Mouse (Mus musculus): ENCODE data around the gene Sash1. TPM values are rescaled to one million over a fixed set of nuclear protein-coding genes. Genes with fewer than 3 reads are reported as not detected.

The Sash1 gene
- polyA plus RNA-seq, 1 experiment = 4.8 TPM

- Histone ChIP-seq H3K27me3 (ENCODE audit: control insufficient read depth, insufficient read depth, low read length) (no peaks in the 10 kb centered on the region), H3K4me1 (replicated peaks; ENCODE audit: control insufficient read depth, insufficient read depth, low read length) (no peaks in the 10 kb centered on the region), H3K36me3 (ENCODE audit: control insufficient read depth, insufficient read depth, low read length) (no peaks in the 10 kb centered on the region), H3K4me3 (ENCODE audit: control insufficient read depth, insufficient read depth, low read length) (no peak overlapping the region), H3K27ac (ENCODE audit: control insufficient read depth, insufficient read depth, low read length) (no peak overlapping the region)
- no peak for TF ChIP-seq POLR2A (IDR thresholded peaks at IDR 0.05; ENCODE audit: control insufficient read depth, extremely low read depth, insufficient read depth, low read length, poor library complexity)
- TF ChIP-seq CTCF (IDR thresholded peaks at IDR 0.05; ENCODE audit: borderline replicate concordance, control insufficient read depth, extremely low read depth, insufficient read depth, low read length, poor library complexity) = no peak
- WGBS = 78% methylated on average over 3 of the region's 3 CpGs
- no peak for DNase-seq
Measured at GRCm38 (mm10) chr10:8870368-8870767, 15.5 kb downstream of the Sash1 start.

DNA sequence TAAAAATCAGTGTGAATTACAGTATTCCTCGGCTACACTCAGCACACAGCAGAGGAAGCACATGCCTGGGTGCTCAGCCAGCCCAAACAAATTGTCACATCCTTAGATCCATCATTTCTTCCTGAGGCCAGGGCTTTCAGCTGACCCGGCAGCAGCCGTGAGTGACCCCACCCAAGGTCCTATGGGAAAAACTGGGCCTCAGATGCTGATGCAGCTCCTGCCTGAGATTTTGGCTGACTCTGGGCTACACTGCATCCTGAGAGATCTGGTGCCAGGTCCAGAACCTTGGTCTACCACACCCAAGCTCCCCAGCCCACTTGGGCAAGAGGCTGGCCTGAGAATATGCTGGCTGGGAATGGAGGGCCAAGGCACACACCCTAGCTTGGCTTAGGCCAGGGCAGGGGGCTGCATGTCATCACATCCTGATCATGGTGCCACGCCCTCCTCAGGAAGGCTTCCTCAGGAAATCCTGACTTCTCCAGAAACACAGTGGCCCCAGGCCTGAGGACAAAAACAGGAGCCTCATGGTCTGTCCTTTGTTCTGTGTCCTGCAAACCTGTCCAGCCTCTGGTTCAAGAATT is 19.7 kb downstream of the Sash1 start:
- Histone ChIP-seq H3K27ac (ENCODE audit: control insufficient read depth, insufficient read depth, low read length) (no peak overlapping the region), H3K36me3 (ENCODE audit: control insufficient read depth, insufficient read depth, low read length) (no peaks in the 10 kb centered on the region), H3K4me1 (replicated peaks; ENCODE audit: control insufficient read depth, insufficient read depth, low read length) (no peaks in the 10 kb centered on the region), H3K4me3 (ENCODE audit: control insufficient read depth, insufficient read depth, low read length) (no peak overlapping the region), H3K27me3 (ENCODE audit: control insufficient read depth, insufficient read depth, low read length) (no peaks in the 10 kb centered on the region)
- no peak for TF ChIP-seq CTCF (IDR thresholded peaks at IDR 0.05; ENCODE audit: borderline replicate concordance, control insufficient read depth, extremely low read depth, insufficient read depth, low read length, poor library complexity)
- no peak for TF ChIP-seq POLR2A (IDR thresholded peaks at IDR 0.05; ENCODE audit: control insufficient read depth, extremely low read depth, insufficient read depth, low read length, poor library complexity)
- DNase-seq = no peak
- 87% methylated on average over 4 of the region's 4 CpGs for WGBS

- no peaks in the 10 kb centered on the region for H3K36me3 ChIP-seq (ENCODE audit: control insufficient read depth, insufficient read depth, low read length)
- H3K27ac ChIP-seq (ENCODE audit: control insufficient read depth, insufficient read depth, low read length) = no peak overlapping the region
- H3K4me1 ChIP-seq (replicated peaks; ENCODE audit: control insufficient read depth, insufficient read depth, low read length) = no peaks in the 10 kb centered on the region; the same call in 1 of the 2 replicates
- no peaks in the 10 kb centered on the region for H3K27me3 ChIP-seq (ENCODE audit: control insufficient read depth, insufficient read depth, low read length)
- TF ChIP-seq POLR2A (IDR thresholded peaks at IDR 0.05; ENCODE audit: control insufficient read depth, extremely low read depth, insufficient read depth, low read length, poor library complexity) (no peak), CTCF (IDR thresholded peaks at IDR 0.05; ENCODE audit: borderline replicate concordance, control insufficient read depth, extremely low read depth, insufficient read depth, low read length, poor library complexity) (no peak)
- H3K4me3 ChIP-seq (ENCODE audit: control insufficient read depth, insufficient read depth, low read length) = no peak overlapping the region
- WGBS = 49% methylated on average over 9 of the region's 9 CpGs
- no peak for DNase-seq
Measured at GRCm38 (mm10) chr10:8860655-8861054, 25.2 kb downstream of the Sash1 start.

DNA sequence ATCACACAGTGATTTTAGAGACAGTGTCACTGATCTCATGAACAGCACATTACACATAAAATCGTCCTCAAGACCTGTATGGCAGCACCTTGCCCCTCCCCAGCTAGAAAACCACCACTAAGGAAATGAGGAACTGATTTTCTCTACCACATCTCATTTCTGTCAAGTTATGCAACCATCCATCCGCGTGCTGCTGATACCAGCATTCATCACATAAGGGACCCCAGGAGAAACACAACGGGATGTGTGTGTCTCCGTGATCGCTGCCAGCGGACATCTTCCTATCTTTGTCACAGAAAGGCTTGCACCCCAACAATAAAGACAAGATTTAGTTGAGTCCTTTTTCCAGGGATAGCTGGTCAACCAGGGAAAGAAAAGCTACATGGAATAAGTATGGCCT is 27.2 kb downstream of the Sash1 start:
- Histone ChIP-seq H3K4me1 (replicated peaks; ENCODE audit: control insufficient read depth, insufficient read depth, low read length) (no peaks in the 10 kb centered on the region; the same call in 1 of the 2 replicates), H3K36me3 (ENCODE audit: control insufficient read depth, insufficient read depth, low read length) (no peaks in the 10 kb centered on the region), H3K27me3 (ENCODE audit: control insufficient read depth, insufficient read depth, low read length) (no peaks in the 10 kb centered on the region), H3K4me3 (ENCODE audit: control insufficient read depth, insufficient read depth, low read length) (no peak overlapping the region), H3K27ac (ENCODE audit: control insufficient read depth, insufficient read depth, low read length) (no peak overlapping the region)
- DNase-seq = no peak
- WGBS = 28% methylated on average over 7 of the region's 7 CpGs
- TF ChIP-seq POLR2A (IDR thresholded peaks at IDR 0.05; ENCODE audit: control insufficient read depth, extremely low read depth, insufficient read depth, low read length, poor library complexity) (no peak), CTCF (IDR thresholded peaks at IDR 0.05; ENCODE audit: borderline replicate concordance, control insufficient read depth, extremely low read depth, insufficient read depth, low read length, poor library complexity) (no peak)

- H3K27ac ChIP-seq (ENCODE audit: control insufficient read depth, insufficient read depth, low read length) = no peak overlapping the region
- WGBS = 93% methylated on average over 2 of the region's 2 CpGs
- H3K27me3 ChIP-seq (ENCODE audit: control insufficient read depth, insufficient read depth, low read length) = no peaks in the 10 kb centered on the region
- H3K4me3 ChIP-seq (ENCODE audit: control insufficient read depth, insufficient read depth, low read length) = no peak overlapping the region
- no peak for DNase-seq
- no peaks in the 10 kb centered on the region for H3K36me3 ChIP-seq (ENCODE audit: control insufficient read depth, insufficient read depth, low read length)
- TF ChIP-seq POLR2A (IDR thresholded peaks at IDR 0.05; ENCODE audit: control insufficient read depth, extremely low read depth, insufficient read depth, low read length, poor library complexity) (no peak), CTCF (IDR thresholded peaks at IDR 0.05; ENCODE audit: borderline replicate concordance, control insufficient read depth, extremely low read depth, insufficient read depth, low read length, poor library complexity) (no peak)
- H3K4me1 ChIP-seq (replicated peaks; ENCODE audit: control insufficient read depth, insufficient read depth, low read length) = no peaks in the 10 kb centered on the region; the same call in 1 of the 2 replicates
Measured at GRCm38 (mm10) chr10:8856942-8857341, 28.9 kb downstream of the Sash1 start.

DNA sequence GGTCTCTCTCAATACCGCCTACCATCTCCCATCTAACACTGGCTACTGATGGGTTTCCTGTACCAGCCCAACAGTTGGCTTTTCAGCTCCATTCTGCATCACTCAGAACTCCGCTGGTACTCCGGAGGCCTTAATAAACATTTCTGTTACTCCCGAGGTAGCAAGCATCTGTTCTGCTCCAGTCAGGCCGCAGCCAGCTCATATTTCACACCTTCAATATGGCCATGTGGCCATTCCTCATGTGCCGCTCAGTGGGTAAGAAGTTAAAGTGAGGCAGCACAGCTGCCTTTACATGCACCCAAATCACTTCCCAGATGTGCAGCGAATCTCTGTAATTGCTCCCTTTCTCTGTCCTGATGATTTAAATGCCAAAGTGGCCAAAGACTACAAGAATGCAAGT is 32.5 kb downstream of the Sash1 start:
- no peak overlapping the region for H3K4me3 ChIP-seq (ENCODE audit: control insufficient read depth, insufficient read depth, low read length)
- no peak for DNase-seq
- no peaks in the 10 kb centered on the region for H3K36me3 ChIP-seq (ENCODE audit: control insufficient read depth, insufficient read depth, low read length)
- H3K27me3 ChIP-seq (ENCODE audit: control insufficient read depth, insufficient read depth, low read length) = no peaks in the 10 kb centered on the region
- no peak overlapping the region for H3K27ac ChIP-seq (ENCODE audit: control insufficient read depth, insufficient read depth, low read length)
- peaks cover 6% of the 10 kb centered on the region for H3K4me1 ChIP-seq (replicated peaks; ENCODE audit: control insufficient read depth, insufficient read depth, low read length)
- 92% methylated on average over 7 of the region's 7 CpGs for WGBS
- TF ChIP-seq CTCF (IDR thresholded peaks at IDR 0.05; ENCODE audit: borderline replicate concordance, control insufficient read depth, extremely low read depth, insufficient read depth, low read length, poor library complexity) (no peak), POLR2A (IDR thresholded peaks at IDR 0.05; ENCODE audit: control insufficient read depth, extremely low read depth, insufficient read depth, low read length, poor library complexity) (no peak)

DNA sequence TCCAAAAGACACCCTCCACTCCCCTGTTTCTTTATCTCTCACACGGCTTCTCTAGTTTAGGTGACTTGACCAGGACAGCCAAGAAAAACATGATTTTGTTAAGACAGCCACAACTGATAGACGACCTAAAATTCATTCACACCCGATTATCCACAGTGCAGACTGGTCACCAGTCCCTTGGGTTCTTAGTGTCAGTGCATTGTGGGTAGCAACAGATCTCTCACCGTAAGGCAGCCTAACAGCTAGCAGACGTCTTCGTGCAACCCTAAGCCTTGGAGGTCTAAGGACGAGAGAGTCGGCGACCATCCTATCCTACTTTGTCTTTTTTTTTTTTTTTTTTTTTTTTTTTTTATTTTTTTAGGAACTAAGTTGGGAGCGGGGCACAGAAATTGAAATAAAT is 34.2 kb downstream of the Sash1 start:
- WGBS = 96% methylated on average over 10 of the region's 10 CpGs
- DNase-seq = no peak
- peaks cover 6% of the 10 kb centered on the region for H3K4me1 ChIP-seq (replicated peaks; ENCODE audit: control insufficient read depth, insufficient read depth, low read length)
- no peaks in the 10 kb centered on the region for H3K36me3 ChIP-seq (ENCODE audit: control insufficient read depth, insufficient read depth, low read length)
- TF ChIP-seq CTCF (IDR thresholded peaks at IDR 0.05; ENCODE audit: borderline replicate concordance, control insufficient read depth, extremely low read depth, insufficient read depth, low read length, poor library complexity) = no peak
- TF ChIP-seq POLR2A (IDR thresholded peaks at IDR 0.05; ENCODE audit: control insufficient read depth, extremely low read depth, insufficient read depth, low read length, poor library complexity) = no peak
- no peak overlapping the region for H3K4me3 ChIP-seq (ENCODE audit: control insufficient read depth, insufficient read depth, low read length)
- H3K27me3 ChIP-seq (ENCODE audit: control insufficient read depth, insufficient read depth, low read length) = no peaks in the 10 kb centered on the region
- no peak overlapping the region for H3K27ac ChIP-seq (ENCODE audit: control insufficient read depth, insufficient read depth, low read length)
